Mouse (Mus musculus): ENCODE results near the gene G430095P16Rik. TPM values are rescaled to one million over a fixed set of nuclear protein-coding genes. Genes with fewer than 3 reads are reported as not detected.

G430095P16Rik gene
- total RNA-seq, 1 experiment from 2014 or later = 3.4 TPM

DNA sequence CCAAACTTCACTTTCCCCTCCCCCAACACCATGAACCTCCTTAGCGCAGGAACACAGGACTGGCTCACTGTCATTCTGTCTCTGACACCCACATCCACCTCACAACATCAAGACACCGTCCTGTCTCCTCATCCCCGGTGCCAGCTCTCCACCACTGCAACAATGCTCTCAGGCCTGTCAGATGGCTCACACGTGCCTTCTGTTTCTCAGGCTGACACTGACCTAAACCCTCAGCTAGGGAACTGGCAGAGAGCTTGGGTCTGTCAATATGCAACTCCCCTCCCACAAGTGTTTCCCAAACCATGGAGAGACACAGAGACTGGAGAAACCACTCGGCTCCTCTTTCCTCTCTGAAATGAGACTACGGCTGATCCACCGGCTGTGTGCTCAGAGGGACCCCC lies 37.6 kb downstream of the G430095P16Rik start:
- ATAC-seq (ENCODE audit: extremely low read depth, insufficient number of reproducible peaks, low FRiP score, poor library complexity, severe bottlenecking) = no peak

DNA sequence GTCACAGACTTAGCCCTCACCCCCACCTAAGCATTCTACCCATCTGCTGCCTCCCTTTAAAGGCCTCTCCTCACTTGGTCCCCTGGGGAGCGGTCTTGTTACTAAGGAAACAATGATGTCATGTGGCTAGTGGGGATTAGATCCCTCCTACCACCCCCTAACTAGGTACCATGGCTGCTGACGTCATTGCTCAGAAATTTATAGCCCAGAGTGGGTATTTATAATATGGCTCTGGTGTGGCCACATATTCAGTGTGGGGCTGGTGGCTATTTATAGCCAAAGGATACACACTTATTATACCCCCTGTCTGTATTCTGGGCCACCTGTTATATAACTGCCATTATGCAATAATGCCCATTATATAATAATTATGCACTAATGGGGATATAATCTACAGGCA lies 38.1 kb downstream of the G430095P16Rik start:
- no peak for ATAC-seq (ENCODE audit: extremely low read depth, insufficient number of reproducible peaks, low FRiP score, poor library complexity, severe bottlenecking)

DNA sequence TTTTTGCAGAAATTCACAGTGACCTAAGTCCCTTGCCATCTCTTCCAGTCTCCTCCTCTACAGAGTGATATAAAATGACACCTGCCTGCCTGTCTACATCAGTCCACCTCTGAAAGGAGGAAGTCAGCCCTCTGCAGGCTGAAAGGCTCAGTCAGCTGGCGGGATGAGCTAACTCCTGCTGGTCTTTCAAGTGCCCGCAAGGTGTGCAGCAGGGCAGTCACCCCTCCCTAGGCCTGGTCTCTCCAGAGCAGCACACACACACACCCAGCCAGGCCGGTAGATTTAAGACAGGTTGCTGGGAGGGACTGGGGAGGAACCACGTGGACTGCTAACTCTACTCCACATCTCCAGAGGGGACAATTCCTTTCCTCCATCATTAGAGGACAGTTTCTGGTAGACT lies 41.3 kb downstream of the G430095P16Rik start:
- ATAC-seq (ENCODE audit: extremely low read depth, insufficient number of reproducible peaks, low FRiP score, poor library complexity, severe bottlenecking) = no peak

DNA sequence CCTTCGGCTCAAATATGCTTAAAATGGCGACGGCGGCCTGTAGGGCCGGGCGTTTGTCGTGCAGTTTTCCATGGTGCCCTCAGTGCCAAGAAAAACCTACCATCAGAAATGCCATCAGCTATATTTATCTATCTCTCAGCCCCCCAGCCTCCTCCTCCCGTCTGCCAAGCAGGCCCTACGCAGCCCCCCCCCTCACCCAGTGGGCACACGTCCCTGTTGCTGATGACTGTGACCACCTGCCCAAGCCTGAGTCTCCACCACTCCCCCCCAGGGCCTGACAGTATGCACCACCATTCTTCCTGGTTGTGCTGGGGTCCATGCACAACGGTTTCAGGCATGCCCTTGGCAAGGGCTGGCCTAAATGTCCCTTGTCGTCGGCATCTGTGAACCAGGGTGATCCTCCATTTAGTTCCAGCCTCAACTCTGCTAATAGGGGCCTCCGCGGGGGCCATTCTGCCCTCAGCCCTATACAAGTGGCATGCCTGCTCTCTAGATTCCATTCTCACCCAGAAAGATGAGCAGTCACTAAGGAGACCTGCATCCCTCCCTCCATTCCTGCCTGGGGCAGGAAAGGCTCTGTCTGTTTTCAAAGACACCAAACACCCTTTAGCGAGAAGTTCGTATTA lies 42.2 kb downstream of the G430095P16Rik start:
- no peak for ATAC-seq (ENCODE audit: extremely low read depth, insufficient number of reproducible peaks, low FRiP score, poor library complexity, severe bottlenecking)

DNA sequence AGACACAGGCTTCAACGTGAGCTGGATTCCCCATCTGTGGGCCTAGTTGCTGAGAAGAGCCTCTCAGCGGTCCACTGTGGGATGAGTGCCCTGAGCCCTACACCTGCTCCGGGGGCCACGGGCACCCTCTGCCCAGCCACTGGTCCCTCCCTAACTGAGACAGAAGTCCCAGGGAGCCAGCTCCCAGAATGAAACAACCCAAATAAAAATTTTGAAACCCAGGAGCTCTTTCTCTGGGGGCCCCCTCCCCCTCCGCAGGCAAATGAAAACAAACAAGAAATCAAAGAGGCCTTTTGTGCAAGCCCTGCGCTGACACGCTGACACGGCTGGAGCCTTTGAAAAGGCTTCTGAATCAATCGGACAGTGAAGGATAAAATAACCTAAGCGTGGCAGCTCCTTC lies 42.8 kb downstream of the G430095P16Rik start:
- ATAC-seq (ENCODE audit: extremely low read depth, insufficient number of reproducible peaks, low FRiP score, poor library complexity, severe bottlenecking) = no peak

DNA sequence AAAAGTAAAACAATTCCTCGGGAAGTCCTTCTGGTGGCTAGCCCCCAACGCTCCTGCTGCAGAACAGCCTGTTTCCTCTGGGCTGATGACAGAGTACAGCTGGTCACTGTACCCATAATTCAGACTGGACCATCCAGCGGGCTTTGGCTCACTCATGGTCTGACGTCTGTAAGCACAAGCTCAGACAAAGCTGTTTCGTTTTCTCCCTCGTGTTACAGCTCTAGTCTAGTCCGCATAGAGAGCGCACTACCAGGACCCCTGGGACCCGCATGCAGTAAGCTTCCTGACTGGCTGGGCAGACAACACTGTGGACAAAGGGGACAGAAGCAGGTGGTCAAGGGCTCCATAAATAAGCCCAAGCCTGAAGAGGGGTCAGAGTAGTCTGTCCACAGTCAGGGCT lies 43.6 kb downstream of the G430095P16Rik start:
- ATAC-seq (ENCODE audit: extremely low read depth, insufficient number of reproducible peaks, low FRiP score, poor library complexity, severe bottlenecking) = no peak

DNA sequence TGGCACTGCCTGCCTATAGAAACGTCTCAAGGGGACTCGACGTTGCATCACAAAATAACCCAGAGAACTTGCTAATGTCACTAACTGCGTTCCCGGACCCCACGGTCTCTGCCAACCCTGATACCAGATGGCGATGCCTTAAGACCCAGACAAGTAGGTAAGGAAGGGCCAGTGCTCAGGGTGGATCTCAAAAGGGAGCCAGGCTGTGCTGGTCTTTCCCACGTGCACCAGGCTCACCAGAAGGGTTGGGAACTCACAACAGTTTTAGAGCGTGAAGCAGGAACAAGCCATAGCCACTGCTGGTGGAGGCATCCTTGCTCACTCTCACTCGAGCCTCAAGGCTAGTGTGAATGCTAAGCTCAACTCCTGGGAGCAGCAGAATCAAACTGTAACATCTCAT lies 44.4 kb downstream of the G430095P16Rik start:
- no peak for ATAC-seq (ENCODE audit: extremely low read depth, insufficient number of reproducible peaks, low FRiP score, poor library complexity, severe bottlenecking)

DNA sequence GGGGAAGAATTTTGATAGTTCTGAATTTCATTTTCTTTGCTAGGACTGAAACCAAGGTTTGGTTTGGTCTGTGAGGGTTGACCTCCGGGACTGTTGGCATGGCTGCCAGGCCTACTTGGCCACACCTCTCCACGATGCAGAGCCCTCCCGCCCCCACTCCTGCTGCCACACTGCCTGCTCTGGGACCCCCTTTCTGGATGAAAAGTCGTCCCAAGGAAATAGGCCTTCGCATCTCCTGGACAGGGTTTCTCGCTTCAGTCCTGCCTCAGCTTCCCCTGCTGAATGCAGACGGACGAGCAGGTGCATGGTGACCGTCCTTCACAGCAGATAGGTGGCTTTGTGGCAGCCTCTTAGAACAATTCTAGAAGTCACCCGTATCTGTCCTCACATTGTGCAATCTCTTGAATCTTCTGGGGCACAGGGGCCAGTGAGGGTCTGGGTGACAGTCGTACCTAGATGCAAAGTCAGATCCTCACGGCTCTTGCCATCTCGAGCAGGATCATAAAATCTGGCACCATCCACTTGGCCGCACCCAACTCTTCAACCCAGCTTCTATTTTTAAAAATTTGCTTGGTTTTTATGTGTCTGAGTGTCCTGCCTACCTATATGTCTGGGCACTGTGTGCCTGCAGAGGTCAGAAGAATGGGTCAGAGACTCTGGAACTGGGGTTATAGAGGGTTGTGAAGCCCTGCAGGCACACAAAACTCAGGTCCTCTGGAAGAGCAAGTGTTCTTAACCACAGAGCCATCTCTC lies 45.7 kb downstream of the G430095P16Rik start:
- no peak for ATAC-seq (ENCODE audit: extremely low read depth, insufficient number of reproducible peaks, low FRiP score, poor library complexity, severe bottlenecking)

DNA sequence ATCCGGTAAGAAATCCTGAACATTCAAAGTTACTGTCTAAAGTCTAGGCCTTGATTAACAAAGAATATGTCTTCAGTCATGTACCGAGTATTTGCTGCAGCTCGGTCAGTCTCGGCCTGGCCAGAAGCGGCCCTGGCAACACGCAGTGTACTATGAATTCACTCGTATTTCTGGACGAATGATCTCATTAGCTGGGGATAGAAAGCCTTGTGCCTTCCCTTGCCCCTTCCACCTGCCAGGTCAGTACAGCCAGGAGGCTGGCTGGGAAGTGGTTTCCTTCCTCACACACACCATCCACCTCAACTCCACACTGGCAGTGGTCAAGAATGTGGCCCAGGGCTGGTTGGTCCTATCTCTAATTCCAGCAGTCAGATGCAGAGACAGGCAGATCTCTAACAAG lies 46.5 kb downstream of the G430095P16Rik start:
- ATAC-seq (ENCODE audit: extremely low read depth, insufficient number of reproducible peaks, low FRiP score, poor library complexity, severe bottlenecking) = no peak

DNA sequence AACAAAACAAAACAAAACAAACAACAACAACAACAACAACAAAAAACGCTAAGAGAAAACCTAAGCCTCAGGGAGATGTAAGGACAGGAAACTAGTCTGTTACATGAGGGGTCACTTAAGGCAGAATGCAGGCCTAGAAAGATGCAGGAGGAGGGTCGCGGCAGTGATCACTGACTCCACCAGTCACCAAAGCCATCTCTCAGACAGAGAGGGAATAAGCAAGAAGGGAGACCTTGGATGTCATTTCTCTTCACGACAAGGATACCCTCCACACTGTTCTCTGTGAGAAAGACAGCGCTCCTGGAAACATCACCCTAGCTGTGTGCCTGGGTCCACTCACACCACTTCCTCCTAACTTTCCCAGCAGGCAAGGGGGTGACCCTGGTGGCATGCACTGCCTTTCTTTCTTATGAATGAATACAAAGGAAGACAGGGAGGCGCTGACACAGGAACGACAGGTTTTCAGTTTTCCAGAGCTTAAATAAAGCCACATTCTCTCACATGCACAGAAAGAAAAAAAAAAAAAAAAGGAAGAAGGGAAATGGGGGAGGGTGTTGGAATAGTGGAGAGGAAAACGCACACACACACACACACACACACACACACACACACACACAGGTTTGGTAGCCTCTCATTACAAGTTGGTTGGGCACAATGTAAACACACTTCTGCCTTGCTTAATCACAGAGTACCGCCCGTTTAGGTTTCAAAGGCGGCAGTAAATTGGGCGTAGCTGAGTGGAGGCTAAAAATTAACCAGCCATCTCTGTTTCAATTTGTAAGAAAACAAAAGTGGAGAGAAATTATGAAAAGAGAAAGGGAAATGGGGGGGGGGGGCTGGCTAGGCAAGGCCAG lies 47.5 kb downstream of the G430095P16Rik start:
- ATAC-seq (ENCODE audit: extremely low read depth, insufficient number of reproducible peaks, low FRiP score, poor library complexity, severe bottlenecking) = no peak

DNA sequence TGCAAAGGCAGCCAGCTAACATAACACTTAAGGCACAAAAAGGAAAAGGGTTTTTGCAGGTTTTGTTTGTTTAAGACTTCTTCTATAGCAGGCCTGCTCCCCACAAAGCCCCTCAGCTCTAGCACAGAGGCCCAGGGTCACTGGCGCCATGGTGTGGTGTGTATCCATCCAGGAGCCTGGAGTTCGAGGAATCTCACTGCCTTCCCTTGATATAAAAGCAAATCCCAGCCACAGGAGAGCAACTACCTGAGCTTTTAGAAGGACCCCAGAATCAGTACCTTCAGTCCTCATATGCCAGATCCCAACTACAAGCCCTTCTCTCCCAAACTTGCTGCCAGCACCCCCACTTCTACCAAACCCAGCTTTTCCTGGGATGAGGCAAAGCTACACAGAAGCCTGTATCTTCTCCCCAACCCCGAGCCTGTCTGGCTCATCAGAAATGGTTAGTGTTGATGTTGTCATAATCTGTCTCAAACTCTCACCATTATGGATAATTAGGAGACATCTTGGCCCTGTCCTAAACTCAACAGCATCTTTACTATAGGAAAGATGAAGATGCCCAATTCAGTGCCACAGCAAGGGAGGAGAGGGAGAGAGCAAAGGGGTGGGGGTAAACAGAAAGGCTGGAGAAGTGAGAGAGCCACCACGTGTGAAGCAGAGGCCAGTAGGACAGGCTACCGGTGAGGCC lies 48.3 kb downstream of the G430095P16Rik start:
- ATAC-seq (ENCODE audit: extremely low read depth, insufficient number of reproducible peaks, low FRiP score, poor library complexity, severe bottlenecking) = no peak

DNA sequence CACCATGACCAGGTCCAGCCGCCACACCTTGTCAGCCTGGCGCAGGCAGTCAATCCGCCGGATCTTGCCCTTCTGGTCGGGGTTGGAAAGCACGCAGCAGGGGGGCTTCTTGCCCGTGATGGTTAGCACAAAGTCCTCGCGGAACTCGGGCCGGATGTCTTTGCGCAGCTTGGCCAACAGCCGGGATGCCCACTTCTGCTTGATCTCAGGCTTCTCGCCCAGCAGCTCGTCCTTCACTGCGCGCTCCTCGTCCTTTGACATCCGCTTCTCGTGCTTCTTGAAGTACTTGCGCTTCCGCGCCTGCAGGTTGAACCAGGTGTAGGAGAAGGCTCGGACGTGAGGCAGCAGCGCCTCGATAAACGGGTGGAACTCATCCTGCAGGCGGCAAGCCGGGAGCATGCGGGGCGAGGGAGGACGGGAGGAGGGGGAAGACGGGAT lies 49.2 kb downstream of the G430095P16Rik start:
- ATAC-seq (ENCODE audit: extremely low read depth, insufficient number of reproducible peaks, low FRiP score, poor library complexity, severe bottlenecking) = no peak

DNA sequence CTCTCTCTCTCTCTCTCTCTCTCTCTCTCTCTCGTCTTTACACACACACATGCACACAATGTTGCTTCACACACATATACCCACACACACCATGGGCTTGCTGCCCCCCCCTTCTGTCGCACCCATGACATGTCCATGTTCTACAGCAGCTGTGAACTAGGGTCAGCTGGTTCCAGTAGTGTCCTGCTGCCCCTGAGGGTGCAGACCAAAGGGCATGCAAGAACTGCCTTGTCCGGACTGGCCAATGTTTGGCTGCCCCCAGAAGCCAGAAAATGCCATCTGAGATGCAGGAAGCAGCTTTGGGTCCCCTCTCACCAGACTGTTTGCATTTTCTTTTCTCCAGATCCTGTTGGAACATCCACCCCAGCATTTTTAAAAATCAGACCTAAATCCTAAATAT lies 49.8 kb downstream of the G430095P16Rik start:
- ATAC-seq (ENCODE audit: extremely low read depth, insufficient number of reproducible peaks, low FRiP score, poor library complexity, severe bottlenecking) = no peak

DNA sequence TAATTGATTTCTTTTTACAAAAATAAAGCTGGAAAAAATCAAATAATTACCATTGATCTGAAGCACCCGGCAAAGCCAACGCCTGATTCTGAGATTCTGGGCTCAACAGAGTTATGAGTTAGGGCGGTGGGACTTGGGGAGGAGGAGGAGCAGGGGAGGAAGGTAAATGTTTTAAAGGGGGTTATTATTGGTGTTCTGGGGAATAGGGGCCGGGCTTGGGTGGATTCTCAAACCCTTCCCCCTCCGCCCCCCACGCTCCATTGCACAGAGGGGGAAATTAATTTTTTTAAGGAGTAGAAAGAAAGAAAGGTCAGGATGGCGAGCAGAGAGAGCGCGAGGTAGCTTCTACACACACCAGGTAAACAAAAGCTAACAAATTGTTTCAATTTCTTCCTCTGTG lies 50.5 kb downstream of the G430095P16Rik start:
- ATAC-seq (ENCODE audit: extremely low read depth, insufficient number of reproducible peaks, low FRiP score, poor library complexity, severe bottlenecking) = no peak

DNA sequence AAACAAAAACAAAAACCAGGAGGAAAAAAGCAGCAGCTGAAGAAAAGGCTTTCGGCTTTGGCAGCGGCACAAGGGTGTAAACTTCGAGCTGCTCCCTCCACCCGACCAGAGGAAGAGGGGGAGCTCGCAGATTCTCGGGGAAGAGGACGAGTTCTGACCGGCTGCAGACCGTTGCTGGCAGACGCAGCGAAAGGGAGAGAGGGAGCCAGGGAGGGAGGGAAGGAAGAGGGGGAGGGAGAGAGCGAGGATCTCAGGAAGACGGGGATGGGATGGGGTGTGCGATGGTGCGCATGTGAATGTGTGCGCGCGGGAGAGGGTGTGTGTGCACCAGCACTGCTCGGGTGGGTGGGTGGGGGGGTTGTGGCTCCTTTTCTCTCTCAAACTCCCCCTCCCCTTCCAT lies 51.0 kb downstream of the G430095P16Rik start:
- ATAC-seq (ENCODE audit: extremely low read depth, insufficient number of reproducible peaks, low FRiP score, poor library complexity, severe bottlenecking) = no peak

DNA sequence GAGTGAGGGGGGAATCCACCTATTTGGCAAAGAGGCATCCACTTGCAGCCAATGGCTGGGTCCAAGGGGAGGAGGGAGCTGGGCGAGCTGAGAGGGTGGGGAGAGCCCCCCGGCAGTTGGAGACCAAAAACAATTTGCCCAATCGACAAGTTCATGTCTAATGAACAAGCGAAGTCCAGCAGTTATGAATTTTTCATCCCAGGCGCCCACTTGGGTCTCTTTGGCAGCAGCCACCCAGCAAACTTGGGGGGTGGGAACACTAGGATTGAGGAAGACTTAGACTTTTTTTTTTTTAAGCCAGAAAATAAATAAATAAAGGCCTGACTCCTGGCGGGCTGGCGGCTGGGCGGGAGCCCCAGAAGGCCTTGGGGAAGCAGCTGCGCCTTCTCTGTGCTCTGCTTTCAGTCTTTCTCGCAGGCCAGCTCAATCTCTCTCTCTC lies 51.7 kb downstream of the G430095P16Rik start:
- ATAC-seq (ENCODE audit: extremely low read depth, insufficient number of reproducible peaks, low FRiP score, poor library complexity, severe bottlenecking) = no peak

DNA sequence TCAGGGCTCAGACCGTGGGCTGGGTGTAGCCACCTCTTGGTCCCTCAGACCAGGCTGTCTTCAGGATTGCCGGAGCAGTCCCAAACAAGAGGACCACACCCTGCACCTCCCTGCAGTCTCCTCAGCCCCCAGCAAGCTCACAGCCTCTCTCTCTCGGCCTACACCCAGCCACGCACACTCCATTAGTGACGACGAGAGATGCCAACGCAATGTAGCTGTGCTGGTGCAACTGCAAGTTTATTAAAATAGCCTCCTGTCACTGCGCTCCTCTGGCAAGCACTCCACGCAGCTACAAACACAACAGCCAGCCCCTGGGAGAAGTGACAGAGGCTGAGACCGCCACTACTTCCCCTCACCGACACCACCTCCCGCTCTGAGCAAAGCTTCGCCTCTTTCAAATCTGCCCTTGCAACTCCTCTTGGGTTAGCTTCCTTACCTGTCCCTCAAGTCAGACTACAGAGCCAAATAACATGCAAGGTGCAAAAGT lies 52.3 kb downstream of the G430095P16Rik start:
- no peak for ATAC-seq (ENCODE audit: extremely low read depth, insufficient number of reproducible peaks, low FRiP score, poor library complexity, severe bottlenecking)

DNA sequence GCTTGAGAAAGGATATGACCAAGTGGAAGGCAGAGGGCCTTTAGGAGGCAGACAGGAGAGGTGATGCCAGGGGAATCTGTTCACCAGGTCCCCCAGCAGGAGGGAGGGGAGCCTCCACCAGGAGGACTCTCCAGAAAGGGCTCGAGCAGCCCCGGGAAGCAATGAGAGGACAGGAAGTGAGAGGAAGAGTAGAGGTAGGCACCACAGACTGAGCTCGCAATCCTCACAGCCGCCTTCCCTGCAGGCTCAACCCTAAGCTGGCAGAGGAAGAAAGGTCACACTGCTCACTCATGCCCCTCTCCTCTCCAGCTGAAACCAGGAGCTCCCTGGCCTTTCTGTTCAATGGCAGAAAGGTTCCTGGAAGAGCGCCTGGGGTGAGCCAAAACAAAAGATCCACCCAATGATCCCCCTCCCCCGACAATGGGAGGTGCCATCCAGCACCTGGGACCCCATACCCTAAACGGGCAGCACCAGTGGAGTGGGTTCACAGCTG lies 52.9 kb downstream of the G430095P16Rik start:
- ATAC-seq (ENCODE audit: extremely low read depth, insufficient number of reproducible peaks, low FRiP score, poor library complexity, severe bottlenecking) = no peak
